Mouse (Mus musculus) CH12.LX (cell line): ENCODE measurements at regions not wholly inside any gene's neighbourhood (a gene's known extent, or its start where the extent isn't known, plus 50 kb on each side); places are given as distances from the start of the nearest gene placed in this dataset.

Experiments
- BHLHE40 ChIP-seq: IDR thresholded peaks from 2 replicates; pipeline ENCODE4 v1.6.1; 2011; ENCODE audit warnings: mild to moderate bottlenecking, low read depth, low read length, improper control_type of control experiment
- CHD2 ChIP-seq: IDR thresholded peaks from 2 replicates; pipeline ENCODE4 v1.6.1; 2011; ENCODE audit warnings: low read length, improper control_type of control experiment
- CTCF ChIP-seq, 2 experiments: IDR thresholded peaks in 1 of 2; conservative IDR thresholded peaks in 1 of 2; 2 replicates each; pipeline ENCODE4 v1.5.1; 2011 to 2012; ENCODE audit warnings: low read depth in 2 of 2, low read length in 2 of 2, improper control_type of control experiment in 1 of 2, inconsistent platforms in 1 of 2, mild to moderate bottlenecking in 1 of 2, moderate library complexity in 1 of 2
- ELF1 ChIP-seq: IDR thresholded peaks from 2 replicates; pipeline ENCODE4 v1.6.1; 2014; ENCODE audit warnings: low read depth, mild to moderate bottlenecking, inconsistent platforms, low read length, improper control_type of control experiment
- ETS1 ChIP-seq: conservative IDR thresholded peaks from 2 replicates; pipeline ENCODE4 v1.6.1; 2012; ENCODE audit warnings: low read depth, mild to moderate bottlenecking, inconsistent platforms, low read length, improper control_type of control experiment, moderate library complexity
- JUN ChIP-seq: IDR thresholded peaks from 2 replicates; pipeline ENCODE4 v1.6.1; 2011; ENCODE audit warnings: low read depth, mild to moderate bottlenecking, low read length, improper control_type of control experiment, moderate library complexity; ENCODE audit not compliant: insufficient read depth
- NRF1 ChIP-seq: IDR thresholded peaks from 2 replicates; pipeline ENCODE4 v1.6.1; 2014; ENCODE audit warnings: low read depth, mild to moderate bottlenecking, inconsistent platforms, low read length, improper control_type of control experiment, moderate library complexity
- POLR2A ChIP-seq: IDR thresholded peaks from 2 replicates; pipeline ENCODE4 v1.6.1; 2011; ENCODE audit warnings: low read depth, mild to moderate bottlenecking, improper control_type of control experiment, low read length
- SIN3A ChIP-seq: IDR thresholded peaks from 2 replicates; pipeline ENCODE4 v1.6.1; 2012; ENCODE audit warnings: low read length, improper control_type of control experiment, inconsistent platforms
- SMC3 ChIP-seq: IDR thresholded peaks from 2 replicates; pipeline ENCODE4 v1.6.1; 2011; ENCODE audit warnings: low read depth, low read length, improper control_type of control experiment
- TCF12 ChIP-seq: IDR thresholded peaks from 2 replicates; pipeline ENCODE4 v1.6.1; 2014; ENCODE audit warnings: low read depth, mild to moderate bottlenecking, inconsistent platforms, low read length, improper control_type of control experiment
- UBTF ChIP-seq: IDR thresholded peaks from 2 replicates; pipeline ENCODE4 v1.6.1; 2012; ENCODE audit warnings: low read depth, mild to moderate bottlenecking, inconsistent platforms, low read length, improper control_type of control experiment, moderate library complexity
- ZC3H11A ChIP-seq: IDR thresholded peaks from 2 replicates; pipeline ENCODE4 v1.6.1; 2012; ENCODE audit warnings: low read depth, mild to moderate bottlenecking, inconsistent platforms, low read length, improper control_type of control experiment

DNA sequence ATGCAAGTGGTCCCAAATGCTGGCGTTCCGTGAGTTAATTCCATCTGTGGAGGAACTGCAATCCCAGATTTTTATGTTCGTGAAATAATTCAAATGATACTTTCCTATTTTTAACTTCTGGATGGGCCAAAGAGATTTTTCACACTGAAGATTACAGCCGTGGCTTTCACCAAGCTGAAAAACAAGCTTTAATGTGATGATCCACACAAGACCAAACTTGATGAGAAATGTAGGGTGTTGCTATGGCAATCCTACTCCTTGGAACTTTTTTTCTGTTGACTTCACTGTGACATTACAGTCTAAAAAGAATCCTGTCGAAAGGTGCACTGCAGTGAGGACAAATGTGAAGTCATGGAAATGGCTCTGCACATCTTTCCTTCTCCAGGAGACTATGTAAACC lies 100.1 kb upstream of the Snx7 start:
- no peak for TF ChIP-seq CTCF (conservative IDR thresholded peaks at IDR 0.05 in 1 of 2, IDR thresholded peaks at IDR 0.05 in 1 of 2; ENCODE audit: low read depth in 2 of 2, low read length in 2 of 2)
- TF ChIP-seq SIN3A = no peak
- TF ChIP-seq UBTF = no peak
- no peak for TF ChIP-seq ETS1
- no peak for TF ChIP-seq BHLHE40
- no peak for TF ChIP-seq SMC3
- no peak for TF ChIP-seq NRF1
- TF ChIP-seq POLR2A = no peak
- no peak for TF ChIP-seq ZC3H11A
- TF ChIP-seq JUN = no peak
- TF ChIP-seq CHD2 = no peak
- no peak for TF ChIP-seq ELF1
- TF ChIP-seq TCF12 = no peak
